Mouse (Mus musculus) MEL (cell line): ENCODE measurements around the gene Hpcal1. TPM values are rescaled to one million over a fixed set of nuclear protein-coding genes. Genes with fewer than 3 reads are reported as not detected.

Experiments
- DNase-seq: peaks from one replicate; pipeline ENCODE4 v3.0.0; 2011; ENCODE audit warnings: low read depth, low spot score
- H3K27ac ChIP-seq: 2 replicates; pipeline ENCODE4 v1.5.1; 2012; ENCODE audit warnings: low read depth, mild to moderate bottlenecking, control low read depth, low read length, moderate library complexity; ENCODE audit not compliant: control insufficient read depth
- H3K27me3 ChIP-seq, 2 experiments: fragments of 150-350 bp in 1 of 2; sonication (generic) in 1 of 2; 2 replicates each; pipeline ENCODE4 v1.6.1; 2012; ENCODE audit warnings: low read length in 2 of 2, mild to moderate bottlenecking in 2 of 2, improper control_type of control experiment in 1 of 2, moderate library complexity in 1 of 2; ENCODE audit not compliant: insufficient read depth in 2 of 2, control insufficient read depth in 1 of 2
- H3K36me3 ChIP-seq, 2 experiments: 2 replicates each; pipeline ENCODE4 v1.6.1; 2012 to 2014; ENCODE audit warnings: low read length in 2 of 2, improper control_type of control experiment in 1 of 2, inconsistent platforms in 1 of 2, mild to moderate bottlenecking in 1 of 2; ENCODE audit not compliant: insufficient read depth in 2 of 2, control insufficient read depth in 1 of 2
- H3K4me1 ChIP-seq, 2 experiments: fragments of 150-350 bp in 1 of 2; sonication (generic) in 1 of 2; 2 replicates each; pipeline ENCODE4 v1.6.1; 2012; ENCODE audit warnings: low read length in 2 of 2, improper control_type of control experiment in 1 of 2, mild to moderate bottlenecking in 1 of 2; ENCODE audit not compliant: insufficient read depth in 2 of 2, control insufficient read depth in 1 of 2
- H3K4me3 ChIP-seq, 2 experiments: fragments of 150-350 bp in 1 of 2; sonication (generic) in 1 of 2; 2 replicates each; pipeline ENCODE4 v1.5.1; 2012; ENCODE audit warnings: low read depth in 2 of 2, low read length in 2 of 2, mild to moderate bottlenecking in 2 of 2, moderate library complexity in 2 of 2, control low read depth in 1 of 2, improper control_type of control experiment in 1 of 2; ENCODE audit not compliant: control insufficient read depth in 1 of 2, insufficient read depth in 1 of 2
- H3K79me2 ChIP-seq: 2 replicates; pipeline ENCODE4 v1.6.1; 2012; ENCODE audit warnings: mild to moderate bottlenecking, low read length, moderate library complexity; ENCODE audit not compliant: control insufficient read depth, poor library complexity, insufficient read depth
- H3K9ac ChIP-seq: 2 replicates; pipeline ENCODE4 v1.6.1; 2012; ENCODE audit warnings: low read depth, mild to moderate bottlenecking, control low read depth, low read length, moderate library complexity; ENCODE audit not compliant: control insufficient read depth, poor library complexity, severe bottlenecking
- H3K9me3 ChIP-seq: fragments of 150-350 bp; sonication (generic); replicated peaks from 2 replicates; pipeline ENCODE4 v1.6.1; 2012; ENCODE audit warnings: mild to moderate bottlenecking, low read length, improper control_type of control experiment, moderate library complexity; ENCODE audit not compliant: insufficient read depth
- CHD2 ChIP-seq: IDR thresholded peaks from 2 replicates; pipeline ENCODE4 v1.6.1; 2011; ENCODE audit warnings: low read length, improper control_type of control experiment
- E2F4 ChIP-seq: IDR thresholded peaks from 2 replicates; pipeline ENCODE4 v1.6.1; 2011; ENCODE audit warnings: low read depth, low read length, improper control_type of control experiment, borderline replicate concordance
- ELF1 ChIP-seq: IDR thresholded peaks from 2 replicates; pipeline ENCODE4 v1.6.1; 2014; ENCODE audit warnings: low read depth, mild to moderate bottlenecking, inconsistent platforms, low read length, improper control_type of control experiment, moderate library complexity
- ETS1 ChIP-seq: IDR thresholded peaks from 2 replicates; pipeline ENCODE4 v1.6.1; 2012; ENCODE audit warnings: low read depth, mild to moderate bottlenecking, inconsistent platforms, low read length, improper control_type of control experiment, moderate library complexity
- GABPA ChIP-seq: IDR thresholded peaks from 2 replicates; pipeline ENCODE4 v1.6.1; 2012; ENCODE audit warnings: low read depth, mild to moderate bottlenecking, inconsistent platforms, low read length, improper control_type of control experiment, moderate library complexity
- JUND ChIP-seq: IDR thresholded peaks from 2 replicates; pipeline ENCODE4 v1.6.1; 2011; ENCODE audit warnings: low read depth, mild to moderate bottlenecking, improper control_type of control experiment, low read length
- KAT2A ChIP-seq: conservative IDR thresholded peaks from 2 replicates; pipeline ENCODE4 v1.6.1; 2012; ENCODE audit warnings: low read depth, low read length, improper control_type of control experiment, inconsistent platforms
- MAFK ChIP-seq: IDR thresholded peaks from 2 replicates; pipeline ENCODE4 v1.6.1; 2011; ENCODE audit warnings: low read depth, mild to moderate bottlenecking, low read length, improper control_type of control experiment, borderline replicate concordance
- MAZ ChIP-seq: IDR thresholded peaks from 2 replicates; pipeline ENCODE4 v1.6.1; 2012; ENCODE audit warnings: low read depth, mild to moderate bottlenecking, inconsistent platforms, low read length, improper control_type of control experiment
- MEF2A ChIP-seq: IDR thresholded peaks from 2 replicates; pipeline ENCODE4 v1.6.1; 2014; ENCODE audit warnings: low read depth, mild to moderate bottlenecking, inconsistent platforms, low read length, improper control_type of control experiment; ENCODE audit not compliant: poor library complexity, insufficient replicate concordance, severe bottlenecking; ENCODE audit errors: extremely low read depth
- MYB ChIP-seq: IDR thresholded peaks from 2 replicates; pipeline ENCODE4 v1.6.1; 2011; ENCODE audit warnings: mild to moderate bottlenecking, low read depth, low read length, improper control_type of control experiment
- NELFE ChIP-seq: IDR thresholded peaks from 2 replicates; pipeline ENCODE4 v1.6.1; 2011; ENCODE audit warnings: low read depth, low read length, improper control_type of control experiment
- NRF1 ChIP-seq: IDR thresholded peaks from 2 replicates; pipeline ENCODE4 v1.6.1; 2014; ENCODE audit warnings: low read depth, mild to moderate bottlenecking, inconsistent platforms, low read length, improper control_type of control experiment, moderate library complexity; ENCODE audit not compliant: poor library complexity, insufficient read depth, severe bottlenecking
- POLR2A ChIP-seq, 2 experiments: IDR thresholded peaks; 2 replicates each; pipeline ENCODE4 v1.6.1; 2011 to 2012; ENCODE audit warnings: low read length in 2 of 2, mild to moderate bottlenecking in 2 of 2, control low read depth in 1 of 2, improper control_type of control experiment in 1 of 2, low read depth in 1 of 2, moderate library complexity in 1 of 2; ENCODE audit not compliant: control insufficient read depth in 1 of 2, insufficient read depth in 1 of 2, poor library complexity in 1 of 2
- RCOR1 ChIP-seq: IDR thresholded peaks from 2 replicates; pipeline ENCODE4 v1.6.1; 2012; ENCODE audit warnings: low read depth, mild to moderate bottlenecking, inconsistent platforms, low read length, improper control_type of control experiment
- SIN3A ChIP-seq: IDR thresholded peaks from 2 replicates; pipeline ENCODE4 v1.6.1; 2012; ENCODE audit warnings: low read length, improper control_type of control experiment, inconsistent platforms
- TAL1 ChIP-seq: IDR thresholded peaks from 2 replicates; pipeline ENCODE4 v1.6.1; 2012; ENCODE audit warnings: mild to moderate bottlenecking, inconsistent platforms, low read length, moderate library complexity, mixed read lengths
- TCF12 ChIP-seq: IDR thresholded peaks from 2 replicates; pipeline ENCODE4 v1.6.1; 2014; ENCODE audit warnings: low read depth, mild to moderate bottlenecking, inconsistent platforms, low read length, improper control_type of control experiment, moderate library complexity
- USF1 ChIP-seq: IDR thresholded peaks from 2 replicates; pipeline ENCODE4 v1.6.1; 2014; ENCODE audit warnings: low read depth, mild to moderate bottlenecking, inconsistent platforms, low read length, improper control_type of control experiment, moderate library complexity
- ZC3H11A ChIP-seq: IDR thresholded peaks from 2 replicates; pipeline ENCODE4 v1.6.1; 2012; ENCODE audit warnings: low read depth, mild to moderate bottlenecking, inconsistent platforms, low read length, improper control_type of control experiment
- ZMIZ1 ChIP-seq: IDR thresholded peaks from 2 replicates; pipeline ENCODE4 v1.6.1; 2012; ENCODE audit warnings: low read depth, mild to moderate bottlenecking, inconsistent platforms, low read length, improper control_type of control experiment, moderate library complexity
- polyA plus RNA-seq, 2 experiments: library from polyadenylated mRNA; stranded (reverse) in 1 of 2; unstranded in 1 of 2; fragments of >175 nt in 1 of 2; fragments of >200 nt in 1 of 2; gene quantifications; 2 replicates each; pipeline versions ENCODE4 v1.2.1 to v1.2.4; 2012; ENCODE audit warnings: low replicate concordance in 2 of 2, low read depth in 1 of 2; ENCODE audit not compliant: insufficient read length in 2 of 2, insufficient read depth in 1 of 2, missing spikeins in 1 of 2
- total RNA-seq: library from RNA; depleted of rRNA; stranded (reverse); fragments of 300-350 nt; gene quantifications from 2 replicates; pipeline ENCODE4 v1.2.3, GENCODE M21; 2012

The Hpcal1 gene
- total and polyA plus RNA-seq, 3 experiments = 9.1 to 23.0 TPM; not detected in 1

GRCm38 (mm10) chr12:17718146-17718545 is 27.5 kb downstream of the Hpcal1 start:
- H3K4me1 ChIP-seq = peaks cover 2 to 31% of the 10 kb centered on the region in 2 experiments
- DNase-seq = no peak
- H3K9me3 ChIP-seq = no peaks in the 10 kb centered on the region
- no peak for TF ChIP-seq USF1
- no peaks in the 10 kb centered on the region for H3K79me2 ChIP-seq
- peaks cover 0 to 8% of the 10 kb centered on the region in 2 experiments; a peak in 2 of 4 replicates for H3K36me3 ChIP-seq
- H3K27me3 ChIP-seq = no peaks in the 10 kb centered on the region
- no peak overlapping the region for H3K27ac ChIP-seq
- H3K9ac ChIP-seq = no peak overlapping the region
- no peak overlapping the region for H3K4me3 ChIP-seq

GRCm38 (mm10) chr12:17721058-17721457 is 30.4 kb downstream of the Hpcal1 start:
- TF ChIP-seq ZMIZ1 (no peak), NRF1 (no peak), MEF2A (no peak), CHD2 (no peak), MYB (no peak), TCF12 (no peak), POLR2A (IDR thresholded peaks at IDR 0.05; ENCODE audit: control insufficient read depth in 1 of 2, insufficient read depth in 1 of 2, low read depth in 1 of 2, low read length in 2 of 2, poor library complexity in 1 of 2) (no peak), ETS1 (no peak), SIN3A (no peak), RCOR1 (no peak), KAT2A (no peak), GABPA (no peak), MAZ (no peak)
- H3K4me1 ChIP-seq = peaks cover 4 to 34% of the 10 kb centered on the region in 2 experiments
- H3K27me3 ChIP-seq = no peaks in the 10 kb centered on the region
- H3K36me3 ChIP-seq = peaks cover 0 to 14% of the 10 kb centered on the region in 2 experiments; a peak in 2 of 4 replicates
- H3K9ac ChIP-seq = no peak overlapping the region
- DNase-seq = no peak
- H3K79me2 ChIP-seq = no peaks in the 10 kb centered on the region
- no peak overlapping the region for H3K27ac ChIP-seq
- H3K9me3 ChIP-seq = no peaks in the 10 kb centered on the region
- H3K4me3 ChIP-seq = no peak overlapping the region

DNA sequence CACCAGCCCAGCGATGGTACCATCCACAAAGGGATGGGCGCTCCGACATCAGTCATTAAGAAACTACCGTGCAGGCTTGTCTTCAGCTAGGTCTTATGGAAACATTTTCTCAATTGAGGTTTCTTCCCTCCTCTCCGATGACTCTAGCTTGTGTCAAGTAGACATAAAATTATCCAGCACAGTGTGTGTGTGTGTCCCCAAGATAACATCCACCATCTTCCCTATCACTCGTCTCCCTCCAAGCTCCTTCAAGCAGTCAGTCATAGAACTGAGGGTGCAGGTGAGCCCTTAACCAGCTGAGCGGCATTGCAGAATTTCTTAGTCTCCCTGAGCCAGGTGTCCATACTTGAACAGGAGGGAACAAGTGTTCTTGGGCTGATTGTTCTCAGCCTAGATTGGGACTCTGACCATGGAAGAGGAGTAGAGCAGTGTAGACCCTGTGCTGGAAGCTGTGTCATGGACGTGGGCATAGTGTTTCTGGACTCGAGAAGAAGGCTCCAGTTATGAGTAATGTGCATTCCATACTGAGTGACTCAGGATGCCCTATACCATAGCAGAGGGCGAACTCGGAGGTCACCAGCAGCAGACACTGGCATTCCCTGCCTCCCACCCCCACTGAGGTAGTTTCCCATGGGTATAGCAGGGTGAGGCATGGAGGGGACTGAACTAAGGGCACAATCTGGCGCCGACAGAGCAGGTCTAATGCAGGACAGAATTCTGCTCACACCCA is 32.0 kb downstream of the Hpcal1 start:
- Histone ChIP-seq H3K79me2 (no peaks in the 10 kb centered on the region), H3K4me3 (no peak overlapping the region), H3K27me3 (no peaks in the 10 kb centered on the region), H3K4me1 (peaks cover 18 to 42% of the 10 kb centered on the region in 2 experiments), H3K9me3 (no peaks in the 10 kb centered on the region), H3K36me3 (peaks cover 0 to 29% of the 10 kb centered on the region in 2 experiments; a peak in 2 of 4 replicates), H3K9ac (no peak overlapping the region), H3K27ac (no peak overlapping the region)
- no peak for TF ChIP-seq CHD2
- no peak for TF ChIP-seq MAFK
- TF ChIP-seq KAT2A = no peak
- no peak for TF ChIP-seq USF1
- no peak for TF ChIP-seq TAL1
- TF ChIP-seq NELFE = no peak
- no peak for TF ChIP-seq ZC3H11A
- TF ChIP-seq POLR2A (IDR thresholded peaks at IDR 0.05; ENCODE audit: control insufficient read depth in 1 of 2, insufficient read depth in 1 of 2, low read depth in 1 of 2, low read length in 2 of 2, poor library complexity in 1 of 2) = no peak
- no peak for TF ChIP-seq ELF1
- no peak for TF ChIP-seq TCF12
- TF ChIP-seq JUND = no peak
- TF ChIP-seq GABPA = no peak
- TF ChIP-seq E2F4 = no peak
- no peak for DNase-seq
